Mouse (Mus musculus) liver, embryonic 15.5 days (tissue): Measurements from ENCODE around the gene Acsbg2. TPM values are rescaled to one million over a fixed set of nuclear protein-coding genes. Genes with fewer than 3 reads are reported as not detected.

Source experiments
- ATAC-seq: fragments of 200-750 bp; cut with Nextera tagmentation; 2 replicates; pipeline ENCODE4 v1.8.0; 2017; ENCODE audit warnings: moderate number of reproducible peaks, mild to moderate bottlenecking, moderate library complexity; ENCODE audit not compliant: insufficient read depth
- H3K27ac ChIP-seq: fragments of 300-500 bp; sonication (generic); replicated peaks from 2 replicates; pipeline ENCODE4 v1.5.1; 2015; ENCODE audit warnings: mild to moderate bottlenecking, inconsistent platforms
- H3K27me3 ChIP-seq: fragments of 300-500 bp; sonication (generic); 2 replicates; pipeline ENCODE4 v1.6.1; 2015; ENCODE audit warnings: mild to moderate bottlenecking, inconsistent platforms
- H3K36me3 ChIP-seq: fragments of 300-500 bp; sonication (generic); replicated peaks from 2 replicates; pipeline ENCODE4 v1.6.1; 2015; ENCODE audit warnings: moderate library complexity, mild to moderate bottlenecking, inconsistent platforms
- H3K4me1 ChIP-seq: fragments of 300-500 bp; sonication (generic); replicated peaks from 2 replicates; pipeline ENCODE4 v1.6.1; 2015; ENCODE audit warnings: inconsistent platforms
- H3K4me2 ChIP-seq: fragments of 300-500 bp; sonication (generic); 2 replicates; pipeline ENCODE4 v1.6.1; 2015; ENCODE audit warnings: moderate library complexity, mild to moderate bottlenecking, inconsistent platforms
- H3K4me3 ChIP-seq: fragments of 300-500 bp; sonication (generic); replicated peaks from 2 replicates; pipeline ENCODE4 v1.5.1; 2015; ENCODE audit warnings: mild to moderate bottlenecking, inconsistent platforms
- H3K9ac ChIP-seq: fragments of 300-500 bp; sonication (generic); 2 replicates; pipeline ENCODE4 v1.6.1; 2015; ENCODE audit warnings: moderate library complexity, mild to moderate bottlenecking, inconsistent platforms
- H3K9me3 ChIP-seq: fragments of 300-500 bp; sonication (generic); replicated peaks from 2 replicates; pipeline ENCODE4 v1.6.1; 2016; ENCODE audit warnings: inconsistent platforms
- WGBS: fragments of 180-500 bp; shearing (Covaris S2); methylation state at CpG from one replicate; pipeline ENCODE4 v1.1.7; 2015; ENCODE audit warnings: mixed read lengths; ENCODE audit not compliant: insufficient replicate concordance; 5-methylcytosine and 5-hydroxymethylcytosine counted together
- polyA plus RNA-seq: library from polyadenylated mRNA; unstranded; fragments of >200 nt; fragmentation: Nextera tagmentation; extraction: Ambion mirVana; gene quantifications from 2 replicates; pipeline ENCODE4 v1.2.1, GENCODE M21; 2015

Acsbg2 gene
- polyA plus RNA-seq, 1 experiment from 2014 or later = not detected

- Histone ChIP-seq H3K27ac (no peak overlapping the region), H3K4me1 (no peaks in the 10 kb centered on the region), H3K9me3 (no peaks in the 10 kb centered on the region), H3K36me3 (peaks cover 65% of the 10 kb centered on the region), H3K4me2 (no peak overlapping the region), H3K27me3 (no peaks in the 10 kb centered on the region), H3K4me3 (no peak overlapping the region), H3K9ac (no peak overlapping the region)
- 81% methylated on average over 9 of the region's 9 CpGs for WGBS
- ATAC-seq = no peak
Observed at GRCm38 (mm10) chr17:56895368-56895918, 21.2 kb upstream of the Acsbg2 start.

- 24% methylated on average over 2 of the region's 2 CpGs for WGBS
- Histone ChIP-seq H3K9ac (no peak overlapping the region), H3K4me2 (no peak overlapping the region), H3K27me3 (no peaks in the 10 kb centered on the region), H3K4me3 (no peak overlapping the region), H3K9me3 (no peaks in the 10 kb centered on the region), H3K4me1 (no peaks in the 10 kb centered on the region), H3K36me3 (peaks cover 27% of the 10 kb centered on the region), H3K27ac (no peak overlapping the region)
- no peak for ATAC-seq
Observed at GRCm38 (mm10) chr17:56890018-56890417, 15.8 kb upstream of the Acsbg2 start.

- peaks cover 1% of the 10 kb centered on the region; the same call in 1 of the 2 replicates for H3K27me3 ChIP-seq
- 71% methylated on average over 2 of the region's 3 CpGs for WGBS
- peaks cover 9% of the 10 kb centered on the region; the same call in 1 of the 2 replicates for H3K36me3 ChIP-seq
- H3K27ac ChIP-seq = no peak overlapping the region
- no peaks in the 10 kb centered on the region for H3K9me3 ChIP-seq
- H3K4me3 ChIP-seq = no peak overlapping the region
- no peak overlapping the region for H3K4me2 ChIP-seq
- peaks cover 13% of the 10 kb centered on the region for H3K4me1 ChIP-seq
- no peak for ATAC-seq
- no peak overlapping the region for H3K9ac ChIP-seq
Observed at GRCm38 (mm10) chr17:56888050-56888449, 13.8 kb upstream of the Acsbg2 start.

- Histone ChIP-seq H3K9ac (no peak overlapping the region), H3K27ac (no peak overlapping the region), H3K4me2 (no peak overlapping the region), H3K9me3 (no peaks in the 10 kb centered on the region), H3K27me3 (peaks cover 6% of the 10 kb centered on the region; the same call in 1 of the 2 replicates), H3K36me3 (no peaks in the 10 kb centered on the region), H3K4me1 (peaks cover 13% of the 10 kb centered on the region), H3K4me3 (no peak overlapping the region)
- no peak for ATAC-seq
- 56% methylated on average over 17 of the region's 17 CpGs for WGBS
Observed at GRCm38 (mm10) chr17:56884809-56885208, 10.6 kb upstream of the Acsbg2 start.

GRCm38 (mm10) chr17:56884331-56884730, 10.1 kb upstream of the Acsbg2 start:
- Histone ChIP-seq H3K9me3 (no peaks in the 10 kb centered on the region), H3K9ac (no peak overlapping the region), H3K4me1 (peaks cover 13% of the 10 kb centered on the region), H3K27me3 (peaks cover 6% of the 10 kb centered on the region; the same call in 1 of the 2 replicates), H3K27ac (no peak overlapping the region), H3K36me3 (no peaks in the 10 kb centered on the region), H3K4me2 (no peak overlapping the region), H3K4me3 (no peak overlapping the region)
- ATAC-seq = no peak
- WGBS = 59% methylated on average over 5 of the region's 5 CpGs

GRCm38 (mm10) chr17:56883612-56884011, 9.4 kb upstream of the Acsbg2 start:
- peaks cover 6% of the 10 kb centered on the region; the same call in 1 of the 2 replicates for H3K27me3 ChIP-seq
- H3K4me2 ChIP-seq = peak overlapping the region; percentile 50
- H3K9ac ChIP-seq = no peak overlapping the region
- peaks cover 13% of the 10 kb centered on the region for H3K4me1 ChIP-seq
- H3K27ac ChIP-seq = no peak overlapping the region
- no peak overlapping the region; the same call in 1 of the 2 replicates for H3K4me3 ChIP-seq
- ATAC-seq = no peak
- no peaks in the 10 kb centered on the region for H3K9me3 ChIP-seq
- 32% methylated on average over 17 of the region's 17 CpGs for WGBS
- no peaks in the 10 kb centered on the region for H3K36me3 ChIP-seq

GRCm38 (mm10) chr17:56877426-56877825, 3.2 kb upstream of the Acsbg2 start:
- no peak for ATAC-seq
- 81% methylated on average over 19 of the region's 19 CpGs for WGBS
- no peaks in the 10 kb centered on the region for H3K27me3 ChIP-seq
- H3K4me2 ChIP-seq = no peak overlapping the region
- no peak overlapping the region for H3K9ac ChIP-seq
- no peak overlapping the region for H3K4me3 ChIP-seq
- no peak overlapping the region for H3K27ac ChIP-seq
- H3K9me3 ChIP-seq = no peaks in the 10 kb centered on the region
- H3K36me3 ChIP-seq = no peaks in the 10 kb centered on the region
- no peaks in the 10 kb centered on the region for H3K4me1 ChIP-seq

GRCm38 (mm10) chr17:56876981-56877380, 2.7 kb upstream of the Acsbg2 start:
- Histone ChIP-seq H3K27ac (no peak overlapping the region), H3K4me3 (no peak overlapping the region), H3K4me1 (no peaks in the 10 kb centered on the region), H3K4me2 (no peak overlapping the region), H3K9ac (no peak overlapping the region), H3K27me3 (no peaks in the 10 kb centered on the region), H3K36me3 (no peaks in the 10 kb centered on the region), H3K9me3 (no peaks in the 10 kb centered on the region)
- no peak for ATAC-seq
- 52% methylated on average over 8 of the region's 8 CpGs for WGBS

GRCm38 (mm10) chr17:56876465-56876864, 2.2 kb upstream of the Acsbg2 start:
- Histone ChIP-seq H3K27me3 (no peaks in the 10 kb centered on the region), H3K36me3 (no peaks in the 10 kb centered on the region), H3K9me3 (no peaks in the 10 kb centered on the region), H3K27ac (no peak overlapping the region), H3K4me3 (no peak overlapping the region), H3K9ac (no peak overlapping the region), H3K4me2 (no peak overlapping the region), H3K4me1 (no peaks in the 10 kb centered on the region)
- 85% methylated on average over 3 of the region's 3 CpGs for WGBS
- no peak for ATAC-seq

GRCm38 (mm10) chr17:56874936-56875651, 847 bp upstream of the Acsbg2 start, which contains the start of gene 1700061G19Rik:
Gene 1700061G19Rik, plus strand, starts transcription at chr17:56875477.
- Histone ChIP-seq H3K27me3 (no peaks in the 10 kb centered on the region), H3K4me1 (no peaks in the 10 kb centered on the region), H3K27ac (no peak within 1 kb of the TSS), H3K4me3 (no peak within 1 kb of the TSS), H3K36me3 (no peaks in the 10 kb centered on the region), H3K4me2 (no peak within 1 kb of the TSS), H3K9me3 (no peaks in the 10 kb centered on the region), H3K9ac (no peak within 1 kb of the TSS)
- ATAC-seq = no peak
- 59% methylated on average over 12 of the region's 12 CpGs for WGBS

GRCm38 (mm10) chr17:56872512-56872911, 1.7 kb downstream of the Acsbg2 start:
- H3K4me2 ChIP-seq = no peak overlapping the region
- no peak overlapping the region for H3K27ac ChIP-seq
- H3K9me3 ChIP-seq = no peaks in the 10 kb centered on the region
- no peaks in the 10 kb centered on the region for H3K27me3 ChIP-seq
- no peak for ATAC-seq
- no peak overlapping the region for H3K9ac ChIP-seq
- no peaks in the 10 kb centered on the region for H3K36me3 ChIP-seq
- H3K4me1 ChIP-seq = no peaks in the 10 kb centered on the region
- 60% methylated on average over 7 of the region's 7 CpGs for WGBS
- H3K4me3 ChIP-seq = no peak overlapping the region
